Mouse (Mus musculus): ENCODE data around the gene Olfr591.
"Not testable (repeated sequence)": the region's sequence is repeated elsewhere in the genome, so short reads cannot be mapped to it uniquely, and the experiment has no call there.

Olfr591 gene

GRCm38 (mm10) chr7:103178240-103178639, at the start of gene Olfr591:
Gene Olfr591, minus strand, starts transcription at chr7:103178340.
- DNase-seq (ENCODE audit: low spot score in 2 of 2) = no peak

DNA sequence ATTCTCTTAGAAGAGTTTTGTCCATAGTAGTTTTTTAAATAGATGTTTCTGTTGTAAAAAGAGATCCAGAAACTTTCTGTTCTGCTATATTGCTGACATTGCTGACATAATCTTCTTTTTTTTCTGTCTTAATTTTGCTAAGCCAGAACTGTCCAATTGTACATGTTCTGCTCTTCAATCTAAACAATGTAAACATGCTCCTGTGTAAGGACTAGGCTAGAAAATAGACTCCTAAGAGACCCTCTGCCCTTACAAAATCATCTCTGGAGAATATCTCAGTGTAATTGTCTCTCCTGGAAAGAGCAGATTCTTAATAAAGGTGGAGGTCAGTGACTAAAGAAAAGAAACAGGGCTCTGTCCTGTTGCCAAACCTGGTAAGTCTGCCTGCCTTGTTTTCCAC, 38.6 kb upstream of the Olfr591 start, which contains the start of gene Olfr594:
Gene Olfr594, plus strand, starts transcription at position 301 of the 400 bp plus-strand sequence.
- no peak for DNase-seq (ENCODE audit: low spot score in 2 of 2)

DNA sequence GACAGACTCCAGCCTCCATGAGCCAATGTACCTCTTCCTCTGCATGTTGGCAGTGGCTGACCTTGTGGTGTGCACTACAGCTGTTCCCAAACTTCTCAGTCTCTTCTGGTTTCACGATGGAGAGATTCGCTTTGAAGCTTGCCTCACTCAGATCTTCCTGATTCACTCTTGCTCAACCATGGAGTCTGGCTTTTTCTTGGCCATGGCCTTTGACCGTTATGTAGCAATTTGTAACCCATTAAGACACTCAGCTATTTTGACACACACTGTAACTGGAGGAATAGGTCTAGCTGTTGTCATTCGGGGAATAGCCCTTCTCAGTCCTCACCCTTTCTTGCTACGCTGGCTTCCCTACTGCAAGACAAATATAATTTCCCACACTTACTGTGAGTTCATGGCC, 33.9 kb upstream of the Olfr591 start:
- not testable (repeated sequence) for DNase-seq (ENCODE audit: low spot score in 2 of 2)

- no peak for DNase-seq (ENCODE audit: low spot score in 2 of 2)
Observed at GRCm38 (mm10) chr7:103211562-103211961, 33.4 kb upstream of the Olfr591 start, which contains the start of gene Olfr593. Gene Olfr593, plus strand, starts transcription at chr7:103211862.

DNA sequence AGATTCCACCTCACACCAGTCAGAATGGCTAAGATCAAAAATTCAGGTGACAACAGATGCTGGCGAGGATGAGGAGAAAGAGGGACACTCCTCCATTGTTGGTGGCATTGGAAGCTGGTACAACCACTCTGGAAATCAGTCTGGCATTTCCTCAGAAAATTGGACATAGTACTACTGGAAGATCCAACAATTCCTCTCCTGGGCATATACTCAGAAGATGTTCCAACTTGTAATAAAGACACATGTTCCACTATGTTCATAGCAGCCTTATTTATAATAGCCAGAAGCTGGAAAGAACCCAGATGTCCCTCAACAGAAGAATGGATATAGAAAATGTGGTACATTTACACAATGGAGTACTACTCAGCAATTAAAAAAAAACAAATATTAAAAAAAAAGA, 6.4 kb upstream of the Olfr591 start, which contains the start of gene Olfr592:
Gene Olfr592, plus strand, starts transcription at position 301 of the 400 bp plus-strand sequence.
- not testable (repeated sequence) for DNase-seq (ENCODE audit: low spot score in 2 of 2)

- DNase-seq (ENCODE audit: low spot score in 2 of 2) = no peak
Observed at GRCm38 (mm10) chr7:103169697-103170096, 8.4 kb downstream of the Olfr591 start.

- no peak for DNase-seq (ENCODE audit: low spot score in 2 of 2)
Observed at GRCm38 (mm10) chr7:103156256-103156655, 21.9 kb downstream of the Olfr591 start, which contains the start of gene Olfr589. Gene Olfr589, minus strand, starts transcription at chr7:103156356.

DNA sequence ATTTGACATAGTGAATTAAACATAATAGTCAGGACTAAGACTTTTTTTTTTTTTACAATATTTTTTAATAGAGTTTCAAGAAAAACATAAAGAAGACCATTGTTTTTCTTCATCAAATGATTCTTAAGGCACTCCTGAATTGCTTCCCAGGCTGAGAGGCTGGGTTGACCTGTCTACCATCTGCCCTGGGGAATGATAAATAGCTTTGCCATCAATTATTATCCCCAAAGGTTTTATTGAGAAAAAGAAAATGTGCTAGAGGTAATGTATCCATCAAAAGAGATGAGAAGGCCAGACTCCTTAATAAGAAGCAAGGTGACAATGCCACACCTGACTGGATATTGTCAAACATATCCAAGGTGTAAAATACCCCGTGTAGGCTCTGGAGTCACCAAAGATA, 37.6 kb downstream of the Olfr591 start, which contains the start of gene Olfr588-ps1:
Gene Olfr588-ps1, plus strand, starts transcription at position 301 of the 400 bp plus-strand sequence.
- no peak for DNase-seq (ENCODE audit: low spot score in 2 of 2)

- DNase-seq (ENCODE audit: low spot score in 2 of 2) = no peak
Observed at GRCm38 (mm10) chr7:103125538-103125937, 52.6 kb downstream of the Olfr591 start, which contains the start of gene Olfr586. Gene Olfr586, minus strand, starts transcription at chr7:103125638.

DNA sequence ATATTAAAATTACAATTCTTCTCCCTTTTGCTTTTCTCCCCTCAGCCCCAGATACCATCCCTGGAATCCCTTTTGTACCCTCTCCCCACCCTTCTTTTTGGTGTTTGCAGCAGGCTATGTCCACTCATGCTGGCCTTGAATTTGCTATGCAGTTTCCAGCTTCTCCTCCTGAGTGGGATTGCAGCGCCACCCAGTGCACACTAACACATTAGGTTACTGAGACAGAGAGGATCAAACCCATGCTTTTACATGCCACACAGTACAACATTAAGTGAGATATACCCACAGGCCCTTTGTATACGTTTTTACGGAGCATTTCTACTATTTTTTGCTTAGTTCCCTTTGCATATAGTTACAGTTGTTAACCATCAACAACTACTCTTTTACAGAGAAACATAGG, 58.7 kb downstream of the Olfr591 start:
- DNase-seq (ENCODE audit: low spot score in 2 of 2) = no peak

Data from spleen, postnatal 14 days (tissue).